12 mouse cellular contexts compared by ENCODE assay signal in genomic region chr16:32614047-32614446, GRCm38 (mm10). TPM values are rescaled to one million over a fixed set of nuclear protein-coding genes. Genes with fewer than 3 reads are reported as not detected.
A peak's percentile ranks its signal among the peaks of the same experiment; 100 is the strongest.
DNase-seq lines count a peak whose midpoint lies in the region; ATAC-seq and TF ChIP-seq lines count a peak whose summit lies in the region.
"Had no signal": no experiment of that assay in that cellular context is flagged by ENCODE, and none has a peak within 500 bp of the region (broad histone marks: within the 10 kb centered on the region; RNA-seq: fewer than 3 reads in every experiment).

No protein-coding gene starts in this region.

- no peak overlapping the region for H3K9ac ChIP-seq in liver, adult 2 months (ENCODE audit: low read depth, low read length)
- no peak overlapping the region for H3K9ac ChIP-seq in liver, embryonic 11.5 days (ENCODE audit: low read depth, low read length)
- no peak overlapping the region for H3K9ac ChIP-seq in liver, postnatal 0 days (replicated peaks)
- H3K9ac ChIP-seq: heart, embryonic 15.5 days; neural tube, embryonic 13.5 days had no signal

- H3K79me2 ChIP-seq in liver, adult 2 months (ENCODE audit: control insufficient read depth, insufficient read depth, low read length): peaks cover 8% of the 10 kb centered on the region

- peaks cover 29% of the 10 kb centered on the region for H3K36me3 ChIP-seq in liver, adult 2 months (ENCODE audit: control insufficient read depth, insufficient read depth, low read length)
- H3K36me3 ChIP-seq in liver, embryonic 11.5 days (ENCODE audit: control insufficient read depth, insufficient read depth, low read length): peaks cover 30% of the 10 kb centered on the region
- peaks cover 66% of the 10 kb centered on the region for H3K36me3 ChIP-seq in liver, postnatal 0 days (replicated peaks; ENCODE audit: insufficient read depth, low read length)

- no peak for ATAC-seq in liver, embryonic 11.5 days (replicated peaks; ENCODE audit: low FRiP score)
- ATAC-seq in CD4-positive, CD25-positive, alpha-beta regulatory T cell, adult 4 months: peak; percentile 49
- no peak for ATAC-seq in liver, postnatal 0 days
- no peak for ATAC-seq in cerebellum, adult (ENCODE audit: insufficient number of reproducible peaks, low FRiP score, low TSS enrichment)

- TF ChIP-seq POLR2A in liver, adult 2 months (IDR thresholded peaks at IDR 0.05; ENCODE audit: extremely low read depth, insufficient read depth, low read length): no peak

- no peaks in the 10 kb centered on the region for H3K9me3 ChIP-seq in liver, embryonic 11.5 days (ENCODE audit: control insufficient read depth, low read length)
- no peaks in the 10 kb centered on the region for H3K9me3 ChIP-seq in liver, postnatal 0 days (ENCODE audit: low read length)
- H3K9me3 ChIP-seq: heart, embryonic 15.5 days; neural tube, embryonic 13.5 days had no signal

- no peaks in the 10 kb centered on the region for H3K27me3 ChIP-seq in liver, adult 2 months (ENCODE audit: control insufficient read depth, insufficient read depth, low read length)
- no peaks in the 10 kb centered on the region for H3K27me3 ChIP-seq in liver, embryonic 11.5 days (replicated peaks; ENCODE audit: control insufficient read depth, insufficient read depth, low read length)
- no peaks in the 10 kb centered on the region for H3K27me3 ChIP-seq in liver, postnatal 0 days (ENCODE audit: insufficient read depth, low read length)
- H3K27me3 ChIP-seq: heart, embryonic 15.5 days; neural tube, embryonic 13.5 days had no signal

- H3K4me3 ChIP-seq in liver, adult 2 months (ENCODE audit: insufficient read depth, low read depth, low read length): no peak overlapping the region
- no peak overlapping the region for H3K4me3 ChIP-seq in liver, embryonic 11.5 days (ENCODE audit: low read depth, low read length)
- no peak overlapping the region for H3K4me3 ChIP-seq in liver, postnatal 0 days (ENCODE audit: low read depth, low read length)
- H3K4me3 ChIP-seq: heart, embryonic 15.5 days; neural tube, embryonic 13.5 days had no signal

- no peak overlapping the region for H3K27ac ChIP-seq in liver, adult 2 months (replicated peaks; ENCODE audit: insufficient read depth, low read depth, low read length)
- H3K27ac ChIP-seq in liver, embryonic 11.5 days (ENCODE audit: low read depth, low read length): no peak overlapping the region
- peak overlapping the region; percentile 29; the same call in 1 of the 2 replicates for H3K27ac ChIP-seq in liver, postnatal 0 days (ENCODE audit: low read depth)
- H3K27ac ChIP-seq: heart, embryonic 15.5 days; neural tube, embryonic 13.5 days had no signal

- H3K4me2 ChIP-seq in liver, embryonic 11.5 days: no peak overlapping the region
- 0 out of 2 replicates have a peak overlapping the region, but pooled peaks have one; percentile 75 for H3K4me2 ChIP-seq in liver, postnatal 0 days (ENCODE audit: low read depth, low read length)
- H3K4me2 ChIP-seq: heart, embryonic 15.5 days; neural tube, embryonic 13.5 days had no signal

- 0 out of 2 replicates have a peak, but pooled peaks have one; percentile 15 for TF ChIP-seq CTCF in liver, adult 2 months (IDR thresholded peaks at IDR 0.05; ENCODE audit: low read depth, low read length)
- TF ChIP-seq CTCF in liver, postnatal 0 days (IDR thresholded peaks at IDR 0.05; ENCODE audit: low read depth): peak; percentile 71

- TF ChIP-seq EP300 in liver, postnatal 0 days (IDR thresholded peaks at IDR 0.05; ENCODE audit: low read depth): peak; percentile 59; the same call in 1 of the 2 replicates

- peaks cover 7% of the 10 kb centered on the region; the same call in 1 of the 2 replicates for H3K4me1 ChIP-seq in liver, adult 2 months (ENCODE audit: control insufficient read depth, insufficient read depth, low read length)
- H3K4me1 ChIP-seq in liver, embryonic 11.5 days (replicated peaks; ENCODE audit: control insufficient read depth, insufficient read depth, low read length): peaks cover 6% of the 10 kb centered on the region
- peaks cover 15% of the 10 kb centered on the region; the same call in 1 of the 2 replicates for H3K4me1 ChIP-seq in liver, postnatal 0 days (ENCODE audit: insufficient read depth)

- 56% methylated on average over 4 of the region's 4 CpGs for WGBS in liver, adult 2 months
- 31% methylated on average over 4 of the region's 4 CpGs for WGBS in liver, embryonic 11.5 days
- 28% methylated on average over 4 of the region's 4 CpGs for WGBS in liver, postnatal 0 days (ENCODE audit: insufficient replicate concordance)

- no peak for DNase-seq in liver, adult 2 months (ENCODE audit: extremely low read depth, low read depth, low spot score)
- DNase-seq in liver, embryonic 11.5 days (ENCODE audit: low spot score): no peak
- peak; percentile 29 for DNase-seq in T-cell, adult 2 months (ENCODE audit: low spot score)
- DNase-seq in liver, postnatal 0 days: no peak
- no peak for DNase-seq in urinary bladder, postnatal 10 days (ENCODE audit: low spot score)
- DNase-seq in ovary, adult 18-20 months (ENCODE audit: low spot score): no peak
- DNase-seq: cerebellum, adult 2 months; left cerebral cortex, postnatal 4 days had no signal

RNA-seq across cellular contexts. Expression of gene Tfrc, which starts 5.3 kb away (rescaled TPM):
- 16.0 and 36.5 TPM in 2 replicates for total RNA-seq in liver, adult 2 months (2014; rRNA removed)
- polyA plus RNA-seq in liver, adult 2 months (2012; rRNA removed): 3.9 and 4.4 TPM in 2 replicates
- 220 and 245 TPM in 2 replicates for polyA plus RNA-seq in liver, embryonic 11.5 days (2014; fragmentation: Nextera tagmentation; extraction: Ambion mirVana)
- 10 to 100 TPM; 18.1 to 19.5 TPM for polyA plus RNA-seq in CD4-positive, CD25-positive, alpha-beta regulatory T cell, adult 4 months (2017; shearing (Covaris generic))
- polyA plus RNA-seq in liver, postnatal 0 days (2015; fragmentation: Nextera tagmentation; extraction: Ambion mirVana): 85.1 and 103 TPM in 2 replicates

RNA-seq across cellular contexts. Expression of gene Tnk2, which starts 29.6 kb away (rescaled TPM):
- total RNA-seq in liver, adult 2 months (2014; rRNA removed): 1.9 and 4.9 TPM in 2 replicates
- polyA plus RNA-seq in liver, adult 2 months (2012; rRNA removed): 33.4 and 35.7 TPM in 2 replicates
- 10.8 and 11.6 TPM in 2 replicates for polyA plus RNA-seq in liver, embryonic 11.5 days (2014; fragmentation: Nextera tagmentation; extraction: Ambion mirVana)
- 1 to 10 TPM; 4.8 to 8.9 TPM for polyA plus RNA-seq in CD4-positive, CD25-positive, alpha-beta regulatory T cell, adult 4 months (2017; shearing (Covaris generic))
- 2.9 and 3.5 TPM in 2 replicates for polyA plus RNA-seq in liver, postnatal 0 days (2015; fragmentation: Nextera tagmentation; extraction: Ambion mirVana)
